Mouse (Mus musculus) ovary, adult 10 weeks (tissue): ENCODE measurements around the gene Gm10668. TPM values are rescaled to one million over a fixed set of nuclear protein-coding genes. Genes with fewer than 3 reads are reported as not detected.

Source experiments
- polyA plus RNA-seq: library from polyadenylated mRNA; stranded (reverse); fragments of 350-450 nt; fragmentation: Illumina TruSeq; extraction: RNeasy Lipid Tissue Mini Kit (QIAGEN cat#74804); gene quantifications from one replicate; pipeline ENCODE4 v1.2.3, GENCODE M21; 2014

Gene Gm10668
- polyA plus RNA-seq = not detected

GRCm38 (mm10) chr7:20730524-20730923, at the start of gene Gm10668:
TSS of gene Gm10668 (minus strand) at chr7:20730624.

GRCm38 (mm10) chr7:20770885-20771284, 40.5 kb upstream of the Gm10668 start, which contains the start of gene Vmn1r112:
TSS of gene Vmn1r112 (plus strand) at chr7:20771185.

GRCm38 (mm10) chr7:20703116-20703515, 27.3 kb downstream of the Gm10668 start, which contains the start of gene Vmn1r111:
TSS of gene Vmn1r111 (minus strand) at chr7:20703216.

Other genes starting within 250 kb of the Gm10668 start
- not detected for gene Vmn1r103, start 220.1 kb downstream of the Gm10668 start, polyA plus RNA-seq
- not detected for gene Vmn1r104, start 196.8 kb downstream of the Gm10668 start, polyA plus RNA-seq
- not detected for gene Gm5726, start 184.9 kb downstream of the Gm10668 start, polyA plus RNA-seq
- gene Gm4141, start 154.4 kb downstream of the Gm10668 start, polyA plus RNA-seq = not detected
- not detected for gene Gm4513, start 131.6 kb downstream of the Gm10668 start, polyA plus RNA-seq
- gene Vmn1r107, start 61.7 kb downstream of the Gm10668 start, polyA plus RNA-seq = not detected
- gene Vmn1r111, start 27.4 kb downstream of the Gm10668 start, polyA plus RNA-seq = not detected
- not detected for gene Vmn1r112, start 40.6 kb upstream of the Gm10668 start, polyA plus RNA-seq
- gene Vmn1r113, start 56.7 kb upstream of the Gm10668 start, polyA plus RNA-seq = not detected
- not detected for gene Vmn1r114, start 81.6 kb upstream of the Gm10668 start, polyA plus RNA-seq
- gene Vmn1r115, start 114.4 kb upstream of the Gm10668 start, polyA plus RNA-seq = not detected
- gene Vmn1r116, start 141.6 kb upstream of the Gm10668 start, polyA plus RNA-seq = not detected
- gene Vmn1r117, start 153.5 kb upstream of the Gm10668 start, polyA plus RNA-seq = not detected
- gene Vmn1r118, start 181.7 kb upstream of the Gm10668 start, polyA plus RNA-seq = not detected